In genomic region chr4:140836208-140836866, GRCm38 (mm10) we compare ENCODE assay signal across 10 mouse cellular contexts. TPM values are rescaled to one million over a fixed set of nuclear protein-coding genes. Genes with fewer than 3 reads are reported as not detected.
A peak's percentile ranks its signal among the peaks of the same experiment; 100 is the strongest.
DNase-seq lines count a peak whose midpoint lies in the region; ATAC-seq and TF ChIP-seq lines count a peak whose summit lies in the region.
"Had no signal": no experiment of that assay in that cellular context is flagged by ENCODE, and none has a peak within 500 bp of the region (broad histone marks: within the 10 kb centered on the region; RNA-seq: fewer than 3 reads in every experiment).

No protein-coding gene starts in this region.

- peaks cover 33% of the 10 kb centered on the region for H3K4me1 ChIP-seq in liver, embryonic 13.5 days (replicated peaks)
- H3K4me1 ChIP-seq in liver, embryonic 12.5 days = peaks cover 24% of the 10 kb centered on the region
- H3K4me1 ChIP-seq in hindbrain, embryonic 11.5 days (replicated peaks; ENCODE audit: control insufficient read depth, insufficient read depth, low read length) = peaks cover 3% of the 10 kb centered on the region
- 0 out of 2 replicates have a peak, but pooled peaks cover 3% of the 10 kb centered on the region for H3K4me1 ChIP-seq in heart, embryonic 11.5 days (ENCODE audit: control insufficient read depth, insufficient read depth, low read length)

- H3K9ac ChIP-seq in liver, embryonic 13.5 days = 0 out of 2 replicates have a peak overlapping the region, but pooled peaks have one; percentile 6
- H3K9ac ChIP-seq in liver, embryonic 12.5 days = no peak overlapping the region
- no peak overlapping the region for H3K9ac ChIP-seq in hindbrain, embryonic 11.5 days (ENCODE audit: low read depth, low read length)
- no peak overlapping the region for H3K9ac ChIP-seq in heart, embryonic 11.5 days (ENCODE audit: low read depth, low read length)

- H3K27me3 ChIP-seq in liver, embryonic 13.5 days = peaks cover 44% of the 10 kb centered on the region
- peaks cover 75% of the 10 kb centered on the region for H3K27me3 ChIP-seq in liver, embryonic 12.5 days (replicated peaks)
- peaks cover 6% of the 10 kb centered on the region for H3K27me3 ChIP-seq in C2C12 (ENCODE audit: control insufficient read depth, insufficient read depth, insufficient read length)
- no peaks in the 10 kb centered on the region for H3K27me3 ChIP-seq in hindbrain, embryonic 11.5 days (ENCODE audit: control insufficient read depth, insufficient read depth, low read length)
- peaks cover 16% of the 10 kb centered on the region for H3K27me3 ChIP-seq in heart, embryonic 11.5 days (ENCODE audit: control insufficient read depth, insufficient read depth, low read length)

- no peaks in the 10 kb centered on the region for H3K79me3 ChIP-seq in C2C12 (ENCODE audit: low read depth)

- 59% methylated on average over 11 of the region's 11 CpGs for WGBS in liver, embryonic 13.5 days (ENCODE audit: insufficient replicate concordance)
- 63% methylated on average over 11 of the region's 11 CpGs for WGBS in liver, embryonic 12.5 days (ENCODE audit: insufficient replicate concordance)
- 61% methylated on average over 11 of the region's 11 CpGs for WGBS in hindbrain, embryonic 11.5 days
- 74% methylated on average over 11 of the region's 11 CpGs for WGBS in heart, embryonic 11.5 days (ENCODE audit: insufficient replicate concordance)

- H3K36me3 ChIP-seq in liver, embryonic 13.5 days = no peaks in the 10 kb centered on the region
- H3K36me3 ChIP-seq in liver, embryonic 12.5 days = no peaks in the 10 kb centered on the region
- H3K36me3 ChIP-seq in C2C12 (ENCODE audit: control insufficient read depth, insufficient read depth) = no peaks in the 10 kb centered on the region
- no peaks in the 10 kb centered on the region for H3K36me3 ChIP-seq in hindbrain, embryonic 11.5 days (ENCODE audit: control insufficient read depth, insufficient read depth, low read length)
- H3K36me3 ChIP-seq in heart, embryonic 11.5 days (ENCODE audit: control insufficient read depth, insufficient read depth, low read length) = no peaks in the 10 kb centered on the region

- no peak for DNase-seq in liver, embryonic 13.5 days
- peak; percentile 46 to 52 for DNase-seq in adrenal gland, adult 18-20 months (ENCODE audit: low spot score in 2 of 2)
- DNase-seq in hindbrain, embryonic 11.5 days (ENCODE audit: low spot score) = no peak
- DNase-seq: cerebellum, postnatal 36 days; spleen, adult 18-20 months had no signal

- H3K4me2 ChIP-seq in liver, embryonic 13.5 days = no peak overlapping the region
- no peak overlapping the region for H3K4me2 ChIP-seq in liver, embryonic 12.5 days
- no peak overlapping the region for H3K4me2 ChIP-seq in hindbrain, embryonic 11.5 days (replicated peaks; ENCODE audit: low read depth, low read length)
- no peak overlapping the region for H3K4me2 ChIP-seq in heart, embryonic 11.5 days

- ATAC-seq in liver, embryonic 13.5 days (ENCODE audit: low read depth) = no peak
- no peak for ATAC-seq in liver, embryonic 12.5 days
- 0 out of 2 replicates have a peak, but pooled peaks have one; percentile 6 for ATAC-seq in hindbrain, embryonic 11.5 days (ENCODE audit: low FRiP score)
- no peak for ATAC-seq in heart, embryonic 11.5 days (replicated peaks; ENCODE audit: insufficient number of reproducible peaks, low FRiP score, low TSS enrichment)
- no peak for ATAC-seq in granulocyte monocyte progenitor cell, adult 5-6 weeks (replicated peaks; ENCODE audit: poor library complexity, severe bottlenecking)

- TF ChIP-seq CTCF in C2C12 (IDR thresholded peaks at IDR 0.05; ENCODE audit: control insufficient read depth, insufficient read depth, insufficient read length) = no peak

- no peaks in the 10 kb centered on the region for H3K79me2 ChIP-seq in C2C12 (ENCODE audit: control insufficient read depth, insufficient read depth)

- no peak overlapping the region for H3ac ChIP-seq in C2C12 (ENCODE audit: control insufficient read depth, insufficient read length, low read depth)

- no peak overlapping the region for H3K4me3 ChIP-seq in liver, embryonic 13.5 days (replicated peaks)
- H3K4me3 ChIP-seq in liver, embryonic 12.5 days = no peak overlapping the region
- H3K4me3 ChIP-seq in C2C12 (ENCODE audit: insufficient read depth, poor library complexity, severe bottlenecking) = no peak overlapping the region
- no peak overlapping the region for H3K4me3 ChIP-seq in hindbrain, embryonic 11.5 days (ENCODE audit: low read depth, low read length)
- no peak overlapping the region for H3K4me3 ChIP-seq in heart, embryonic 11.5 days (ENCODE audit: low read depth, low read length)

- no peak overlapping the region for H3K27ac ChIP-seq in liver, embryonic 13.5 days
- H3K27ac ChIP-seq in liver, embryonic 12.5 days = no peak overlapping the region
- H3K27ac ChIP-seq in hindbrain, embryonic 11.5 days (ENCODE audit: low read depth, low read length) = no peak overlapping the region
- no peak overlapping the region for H3K27ac ChIP-seq in heart, embryonic 11.5 days (ENCODE audit: low read depth, low read length)

- H3K9me3 ChIP-seq in liver, embryonic 13.5 days (replicated peaks) = no peaks in the 10 kb centered on the region
- no peaks in the 10 kb centered on the region for H3K9me3 ChIP-seq in liver, embryonic 12.5 days (replicated peaks)
- no peaks in the 10 kb centered on the region for H3K9me3 ChIP-seq in hindbrain, embryonic 11.5 days (ENCODE audit: control insufficient read depth, low read length)
- H3K9me3 ChIP-seq in heart, embryonic 11.5 days (replicated peaks; ENCODE audit: control insufficient read depth, low read length) = no peaks in the 10 kb centered on the region

TF ChIP-seq in C2C12, 6 proteins besides CTCF, POLR2A, EP300 and RAD21:
- TF ChIP-seq FOSL1 (IDR thresholded peaks at IDR 0.05; ENCODE audit: insufficient read depth, low read length, poor library complexity, severe bottlenecking) (no peak), MAX (IDR thresholded peaks at IDR 0.05) (no peak), MYOD1 (IDR thresholded peaks at IDR 0.05; ENCODE audit: control insufficient read depth, insufficient read length, low read depth) (peak; percentile 41), MYOG (IDR thresholded peaks at IDR 0.05; ENCODE audit: control insufficient read depth, extremely low read depth, insufficient read length) (no peak), USF1 (IDR thresholded peaks at IDR 0.05; ENCODE audit: low read depth) (no peak)
TF ChIP-seq in C2C12: peak in this region for 1.

RNA-seq across cellular contexts. Expression of gene Padi1, which starts 9.2 kb away (rescaled TPM):
- polyA plus RNA-seq in liver, embryonic 13.5 days (2015; fragmentation: Nextera tagmentation; extraction: Ambion mirVana) = 0.03 and 0.06 TPM in 2 replicates
- 0.10 TPM in 1 of 2 replicates, not detected in the other for polyA plus RNA-seq in liver, embryonic 12.5 days (2016; fragmentation: Nextera tagmentation; extraction: Ambion mirVana)
- 0.01 TPM for polyA plus RNA-seq in C2C12 (2012; fragmentation: generic; extraction: Trizol)
- not detected for total RNA-seq in adrenal gland, adult 18-20 months (2021)
- polyA plus RNA-seq in hindbrain, embryonic 11.5 days (2014; fragmentation: Nextera tagmentation; extraction: Ambion mirVana) = 0.05 and 0.08 TPM in 2 replicates
- 0.19 and 0.24 TPM in 2 replicates for polyA plus RNA-seq in heart, embryonic 11.5 days (2014; fragmentation: Nextera tagmentation; extraction: Ambion mirVana)
- total RNA-seq in granulocyte monocyte progenitor cell, adult 5-6 weeks (2014; fragmentation: Nextera tagmentation) = not detected in 2 replicates
- total RNA-seq in granulocyte monocyte progenitor cell, adult 5-6 weeks (2017) = not detected in 2 replicates

RNA-seq across cellular contexts. Expression of gene Padi3, which starts 25.9 kb away (rescaled TPM):
- polyA plus RNA-seq in liver, embryonic 13.5 days (2015; fragmentation: Nextera tagmentation; extraction: Ambion mirVana) = 0.21 and 0.23 TPM in 2 replicates
- 0.37 and 0.47 TPM in 2 replicates for polyA plus RNA-seq in liver, embryonic 12.5 days (2016; fragmentation: Nextera tagmentation; extraction: Ambion mirVana)
- polyA plus RNA-seq in C2C12 (2012; fragmentation: generic; extraction: Trizol) = 1.1 TPM
- not detected for total RNA-seq in adrenal gland, adult 18-20 months (2021)
- polyA plus RNA-seq in hindbrain, embryonic 11.5 days (2014; fragmentation: Nextera tagmentation; extraction: Ambion mirVana) = not detected in 2 replicates
- polyA plus RNA-seq in heart, embryonic 11.5 days (2014; fragmentation: Nextera tagmentation; extraction: Ambion mirVana) = 0.39 and 0.63 TPM in 2 replicates
- 0.19 and 0.21 TPM in 2 replicates for total RNA-seq in granulocyte monocyte progenitor cell, adult 5-6 weeks (2014; fragmentation: Nextera tagmentation)
- 0.04 TPM in 1 of 2 replicates, not detected in the other for total RNA-seq in granulocyte monocyte progenitor cell, adult 5-6 weeks (2017)
- polyA plus RNA-seq: large intestine, adult 2 months had no signal

Comparison
In these comparisons a context has a peak if more than half of its experiments do, and no peak if none do; other contexts are left out.
1. DNase-seq: peak in adrenal gland, adult 18-20 months (2 of 2); none in liver, embryonic 13.5 days (single experiment) and hindbrain, embryonic 11.5 days (single experiment).